Mouse (Mus musculus) lung, adult 2 months (tissue): ENCODE measurements around the gene Bcl2l12.

Source experiments
- CTCF ChIP-seq: fragments of 200-500 bp; IDR thresholded peaks from 2 replicates; pipeline ENCODE4 v1.5.1; 2011; ENCODE audit warnings: mild to moderate bottlenecking, low read length, control low read depth; ENCODE audit not compliant: insufficient read depth
- POLR2A ChIP-seq: fragments of 200-500 bp; IDR thresholded peaks from 2 replicates; pipeline ENCODE4 v1.6.1; 2011; ENCODE audit warnings: low read depth, mild to moderate bottlenecking, control low read depth, low read length, borderline replicate concordance; ENCODE audit errors: extremely low read depth

DNA sequence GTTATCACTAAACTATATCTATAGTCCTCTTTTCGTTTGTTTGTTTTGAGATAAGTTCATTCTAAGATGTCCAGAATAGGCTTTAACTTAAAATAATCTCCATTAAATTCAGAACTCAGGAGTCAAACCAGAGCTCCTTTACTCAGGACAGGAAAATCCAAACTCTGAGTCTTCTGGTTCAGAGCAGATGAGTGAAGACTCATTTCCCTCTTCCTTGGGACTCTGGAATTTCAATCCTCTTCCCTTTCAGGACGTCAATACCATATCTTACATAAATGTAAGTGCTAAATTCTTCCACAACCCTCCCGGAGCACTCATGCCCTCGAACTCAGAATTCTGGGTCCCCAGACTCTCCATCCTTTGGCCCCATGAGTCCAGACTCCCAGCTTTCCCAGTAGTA lies 18.2 kb upstream of the Bcl2l12 start:
- TF ChIP-seq CTCF = no peak
- no peak for TF ChIP-seq POLR2A
